Mouse (Mus musculus): ENCODE measurements at regions not wholly inside any gene's neighbourhood (a gene's known extent, or its start where the extent isn't known, plus 50 kb on each side); places are given as distances from the start of the nearest gene placed in this dataset.

- H3K27me3 ChIP-seq (ENCODE audit: control insufficient read depth, insufficient read depth, low read length, poor library complexity, severe bottlenecking), result no peaks in the 10 kb centered on the region
- no peak for DNase-seq (ENCODE audit: low read depth, low spot score)
- H3K36me3 ChIP-seq (ENCODE audit: control insufficient read depth, insufficient read depth, low read length, poor library complexity, severe bottlenecking), result no peaks in the 10 kb centered on the region
These were observed 237.2 kb downstream of the Plpp3 start for GRCm38 (mm10) chr4:105394366-105394765.

DNA sequence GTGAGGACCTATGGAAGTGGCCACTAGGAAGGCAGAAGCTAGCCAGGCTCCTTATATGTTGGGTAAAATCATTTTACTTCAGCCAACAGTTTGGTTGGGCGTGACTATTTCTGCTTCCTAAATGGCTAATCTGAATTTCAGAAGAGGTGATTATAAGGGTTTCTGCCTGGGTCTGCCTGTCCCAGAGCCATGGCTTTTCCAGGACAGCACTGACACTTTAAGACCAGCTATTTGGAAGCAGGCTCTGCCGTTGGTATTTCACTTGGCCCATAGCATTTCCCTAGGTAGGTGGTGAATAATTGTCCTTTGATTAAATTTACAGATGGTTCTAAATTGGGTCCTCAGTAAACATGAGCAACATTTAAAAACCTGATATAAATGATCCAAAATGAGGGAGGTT lies 240.3 kb downstream of the Plpp3 start:
- no peak for DNase-seq (ENCODE audit: low read depth, low spot score)

GRCm38 (mm10) chr4:105402021-105402420 lies 244.9 kb downstream of the Plpp3 start:
- Histone ChIP-seq H3K27me3 (ENCODE audit: control insufficient read depth, insufficient read depth, low read length, poor library complexity, severe bottlenecking) (no peaks in the 10 kb centered on the region), H3K36me3 (ENCODE audit: control insufficient read depth, insufficient read depth, low read length, poor library complexity, severe bottlenecking) (no peaks in the 10 kb centered on the region)
- no peak for DNase-seq (ENCODE audit: low read depth, low spot score)

More for the DNA sequence above, 240.3 kb downstream of the Plpp3 start:
- Histone ChIP-seq H3K36me3 (ENCODE audit: control insufficient read depth, insufficient read depth, low read length, poor library complexity, severe bottlenecking) (no peaks in the 10 kb centered on the region), H3K27me3 (ENCODE audit: control insufficient read depth, insufficient read depth, low read length, poor library complexity, severe bottlenecking) (no peaks in the 10 kb centered on the region)

- Histone ChIP-seq H3K27me3 (ENCODE audit: control insufficient read depth, insufficient read depth, low read length, poor library complexity, severe bottlenecking) (no peaks in the 10 kb centered on the region), H3K36me3 (ENCODE audit: control insufficient read depth, insufficient read depth, low read length, poor library complexity, severe bottlenecking) (no peaks in the 10 kb centered on the region)
- DNase-seq (ENCODE audit: low read depth, low spot score), result no peak
These were observed 246.0 kb downstream of the Plpp3 start for GRCm38 (mm10) chr4:105403169-105403568.

- no peaks in the 10 kb centered on the region for H3K27me3 ChIP-seq (ENCODE audit: control insufficient read depth, insufficient read depth, low read length, poor library complexity, severe bottlenecking)
- DNase-seq (ENCODE audit: low read depth, low spot score), result no peak
- H3K36me3 ChIP-seq (ENCODE audit: control insufficient read depth, insufficient read depth, low read length, poor library complexity, severe bottlenecking), result no peaks in the 10 kb centered on the region
These were observed 246.5 kb downstream of the Plpp3 start for GRCm38 (mm10) chr4:105403686-105404085.

GRCm38 (mm10) chr4:105405728-105406127 lies 248.6 kb downstream of the Plpp3 start:
- Histone ChIP-seq H3K36me3 (ENCODE audit: control insufficient read depth, insufficient read depth, low read length, poor library complexity, severe bottlenecking) (no peaks in the 10 kb centered on the region), H3K27me3 (ENCODE audit: control insufficient read depth, insufficient read depth, low read length, poor library complexity, severe bottlenecking) (no peaks in the 10 kb centered on the region)
- no peak for DNase-seq (ENCODE audit: low read depth, low spot score)

DNA sequence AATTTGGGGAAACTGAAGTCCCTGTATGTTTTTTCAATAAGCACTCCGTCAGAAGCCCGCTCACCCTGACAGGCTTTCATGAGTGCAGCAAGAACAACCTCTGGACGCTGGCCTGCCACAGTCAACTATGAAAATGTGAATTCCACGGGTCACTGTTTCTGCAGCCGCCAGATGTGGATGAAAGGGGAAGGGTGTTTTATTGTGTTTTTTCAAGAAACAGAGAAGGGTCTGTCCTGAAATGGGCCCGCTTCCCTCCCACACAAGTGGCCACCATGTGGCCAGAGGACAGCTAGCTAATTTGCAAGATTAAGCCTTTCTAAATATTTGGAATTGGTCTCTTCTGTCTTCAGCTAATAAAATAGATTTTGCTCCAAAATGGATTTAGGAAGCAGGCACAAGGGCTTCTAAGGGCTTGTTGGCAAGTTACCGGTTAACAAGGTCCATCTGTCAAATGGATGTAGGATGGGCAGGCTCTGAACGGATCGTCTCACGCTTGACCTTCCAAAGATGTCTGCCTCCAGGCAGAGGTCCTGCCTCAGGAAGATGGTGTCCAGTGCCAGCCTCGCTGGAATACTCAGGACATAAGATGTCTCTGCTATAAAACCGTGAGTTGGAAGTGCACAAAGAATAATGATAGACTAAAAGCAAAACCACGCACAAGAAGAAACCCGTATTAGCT lies 249.8 kb downstream of the Plpp3 start:
- Histone ChIP-seq H3K36me3 (ENCODE audit: control insufficient read depth, insufficient read depth, low read length, poor library complexity, severe bottlenecking) (no peaks in the 10 kb centered on the region), H3K27me3 (ENCODE audit: control insufficient read depth, insufficient read depth, low read length, poor library complexity, severe bottlenecking) (no peaks in the 10 kb centered on the region)
- no peak for DNase-seq (ENCODE audit: low read depth, low spot score)

DNA sequence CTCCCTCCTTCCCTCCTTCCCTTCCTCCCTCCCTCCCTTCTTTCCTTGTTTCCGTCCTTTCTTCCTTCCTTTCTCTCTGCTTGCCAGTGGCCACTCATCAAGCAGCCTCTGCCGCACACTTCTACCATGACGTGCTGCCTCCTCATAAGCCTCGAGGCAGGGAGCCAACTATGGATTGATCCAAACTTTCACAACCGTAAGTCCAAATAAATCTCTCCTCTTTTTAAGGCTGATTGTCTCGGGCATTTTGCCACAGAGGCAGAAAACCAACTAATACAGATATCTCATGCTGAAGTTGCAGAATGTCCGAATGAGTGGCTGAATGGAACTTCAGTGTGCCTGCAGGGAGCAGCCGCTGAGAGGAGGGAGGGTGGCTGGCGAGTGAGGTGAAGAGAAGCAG lies 251.7 kb downstream of the Plpp3 start:
- Histone ChIP-seq H3K27me3 (ENCODE audit: control insufficient read depth, insufficient read depth, low read length, poor library complexity, severe bottlenecking) (no peaks in the 10 kb centered on the region), H3K36me3 (ENCODE audit: control insufficient read depth, insufficient read depth, low read length, poor library complexity, severe bottlenecking) (no peaks in the 10 kb centered on the region)
- no peak for DNase-seq (ENCODE audit: low read depth, low spot score)

DNA sequence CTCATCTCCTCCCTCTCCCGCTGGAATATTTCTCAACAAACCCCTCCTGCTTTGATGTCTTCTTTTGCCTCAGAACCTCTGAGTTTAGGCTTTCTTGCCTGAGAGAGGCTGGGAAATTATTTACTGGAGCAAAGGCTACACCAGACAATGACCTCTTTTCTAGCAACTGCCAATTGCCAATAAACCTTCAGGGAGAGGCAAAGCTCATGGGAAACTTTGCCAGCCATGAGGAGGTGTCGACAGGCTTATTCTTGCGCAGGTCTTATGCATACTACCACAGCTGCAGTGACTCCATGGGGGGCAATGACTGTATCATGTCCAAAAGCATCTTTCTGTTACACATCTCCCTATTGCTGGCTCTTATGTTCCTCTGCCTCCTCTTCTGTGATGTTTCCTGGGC lies 260.0 kb downstream of the Plpp3 start:
- no peak for DNase-seq (ENCODE audit: low read depth, low spot score)
- Histone ChIP-seq H3K27me3 (ENCODE audit: control insufficient read depth, insufficient read depth, low read length, poor library complexity, severe bottlenecking) (no peaks in the 10 kb centered on the region), H3K36me3 (ENCODE audit: control insufficient read depth, insufficient read depth, low read length, poor library complexity, severe bottlenecking) (no peaks in the 10 kb centered on the region)

GRCm38 (mm10) chr4:105422466-105422865 lies 265.3 kb downstream of the Plpp3 start:
- Histone ChIP-seq H3K27me3 (ENCODE audit: control insufficient read depth, insufficient read depth, low read length, poor library complexity, severe bottlenecking) (no peaks in the 10 kb centered on the region), H3K36me3 (ENCODE audit: control insufficient read depth, insufficient read depth, low read length, poor library complexity, severe bottlenecking) (no peaks in the 10 kb centered on the region)
- DNase-seq (ENCODE audit: low read depth, low spot score), result no peak

DNA sequence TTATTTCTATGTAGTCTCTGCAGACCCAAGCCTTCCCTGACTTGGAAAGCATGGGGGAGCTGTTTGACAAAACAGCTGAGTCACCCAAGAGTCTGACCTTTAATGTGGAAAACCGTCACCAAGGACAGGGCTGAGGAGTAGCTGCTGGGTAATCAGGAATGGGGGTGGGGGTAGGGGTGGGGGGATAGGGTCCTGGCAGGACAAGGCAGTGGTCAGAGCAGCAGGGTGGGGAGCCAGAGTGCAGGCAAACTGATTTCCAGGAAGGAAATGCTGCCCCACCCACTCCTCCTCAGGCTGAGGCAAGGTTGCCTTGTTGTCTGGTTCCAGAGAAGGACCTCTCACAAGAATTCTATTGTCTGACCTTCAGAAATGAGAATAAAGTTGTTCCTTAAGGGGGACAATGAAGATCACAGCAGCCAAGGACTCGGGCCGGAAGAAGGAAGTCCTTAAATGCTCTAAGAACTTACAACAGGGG lies 266.6 kb downstream of the Plpp3 start:
- Histone ChIP-seq H3K27me3 (ENCODE audit: control insufficient read depth, insufficient read depth, low read length, poor library complexity, severe bottlenecking) (no peaks in the 10 kb centered on the region), H3K36me3 (ENCODE audit: control insufficient read depth, insufficient read depth, low read length, poor library complexity, severe bottlenecking) (no peaks in the 10 kb centered on the region)
- no peak for DNase-seq (ENCODE audit: low read depth, low spot score)

- DNase-seq (ENCODE audit: low read depth, low spot score), result no peak
- H3K27me3 ChIP-seq (ENCODE audit: control insufficient read depth, insufficient read depth, low read length, poor library complexity, severe bottlenecking), result no peaks in the 10 kb centered on the region
- no peaks in the 10 kb centered on the region for H3K36me3 ChIP-seq (ENCODE audit: control insufficient read depth, insufficient read depth, low read length, poor library complexity, severe bottlenecking)
These were observed 267.9 kb downstream of the Plpp3 start for GRCm38 (mm10) chr4:105425086-105425485.

- no peaks in the 10 kb centered on the region for H3K27me3 ChIP-seq (ENCODE audit: control insufficient read depth, insufficient read depth, low read length, poor library complexity, severe bottlenecking)
- no peak for DNase-seq (ENCODE audit: low read depth, low spot score)
- no peaks in the 10 kb centered on the region for H3K36me3 ChIP-seq (ENCODE audit: control insufficient read depth, insufficient read depth, low read length, poor library complexity, severe bottlenecking)
These were observed 270.4 kb downstream of the Plpp3 start for GRCm38 (mm10) chr4:105427581-105427980.

DNA sequence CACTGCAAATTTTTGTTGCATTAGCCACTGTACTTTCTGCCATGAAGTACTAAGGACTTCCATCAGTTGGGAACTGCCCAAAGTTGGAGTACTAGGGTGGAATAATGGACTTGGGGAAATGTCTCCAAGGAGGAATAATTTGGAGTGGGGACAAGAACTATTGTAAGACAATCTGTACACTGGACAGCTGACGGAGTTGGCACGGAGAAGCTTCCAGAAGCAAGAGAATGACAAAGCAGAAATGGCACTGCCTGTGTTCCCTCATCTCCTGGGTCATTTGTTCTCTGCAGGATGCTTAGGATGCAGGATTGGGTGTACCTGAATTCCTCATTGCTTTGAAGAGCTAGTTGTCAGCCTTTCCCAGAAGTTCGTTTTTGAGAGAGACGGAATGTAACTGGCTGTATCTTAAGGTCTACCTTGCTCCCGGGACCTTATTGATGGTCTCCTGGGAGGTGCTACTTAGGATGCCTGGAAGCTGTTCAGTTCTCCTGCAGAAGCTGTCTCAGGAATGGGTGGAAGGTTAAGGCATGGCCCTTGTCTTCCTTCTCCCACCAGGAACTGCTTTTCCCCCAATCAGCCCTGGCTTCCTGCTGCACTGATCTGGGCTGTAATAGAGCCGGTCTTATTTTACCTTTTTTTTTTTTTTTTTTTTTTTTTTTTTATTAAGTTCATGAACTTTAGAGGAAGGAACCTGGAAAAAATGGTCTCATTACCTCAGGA lies 272.4 kb downstream of the Plpp3 start:
- no peaks in the 10 kb centered on the region for H3K27me3 ChIP-seq (ENCODE audit: control insufficient read depth, insufficient read depth, low read length, poor library complexity, severe bottlenecking)
- no peaks in the 10 kb centered on the region for H3K36me3 ChIP-seq (ENCODE audit: control insufficient read depth, insufficient read depth, low read length, poor library complexity, severe bottlenecking)
- no peak for DNase-seq (ENCODE audit: low read depth, low spot score)

DNA sequence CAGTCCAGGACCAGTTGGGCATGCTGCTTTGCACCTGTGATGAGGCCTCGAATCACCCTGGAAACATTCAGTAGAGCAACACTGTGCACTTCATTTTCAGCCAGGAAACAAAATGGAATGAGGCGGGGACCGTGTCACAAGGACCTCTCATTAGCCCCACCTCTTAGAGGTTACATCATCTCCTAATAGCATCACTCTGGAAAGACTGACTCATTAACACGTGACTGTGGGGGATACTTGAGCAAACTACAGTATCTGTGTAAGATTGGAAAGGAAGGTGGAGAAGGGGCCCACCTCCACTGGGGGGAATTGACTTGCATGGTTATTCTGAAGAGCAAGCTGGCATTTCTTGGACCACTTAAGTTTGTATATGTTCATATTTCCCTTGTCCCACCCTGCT lies 275.3 kb downstream of the Plpp3 start:
- no peaks in the 10 kb centered on the region for H3K36me3 ChIP-seq (ENCODE audit: control insufficient read depth, insufficient read depth, low read length, poor library complexity, severe bottlenecking)
- no peaks in the 10 kb centered on the region for H3K27me3 ChIP-seq (ENCODE audit: control insufficient read depth, insufficient read depth, low read length, poor library complexity, severe bottlenecking)
- DNase-seq (ENCODE audit: low read depth, low spot score), result no peak

All from splenic B cell, adult 2 months (primary cell).